Mouse (Mus musculus) CH12.LX (cell line): ENCODE measurements at regions not wholly inside any gene's neighbourhood (a gene's known extent, or its start where the extent isn't known, plus 50 kb on each side); places are given as distances from the start of the nearest gene placed in this dataset.
"Not testable (repeated sequence)": the region's sequence is repeated elsewhere in the genome, so short reads cannot be mapped to it uniquely, and the experiment has no call there.

ENCODE experiments used
- CTCF ChIP-seq, 2 experiments: IDR thresholded peaks in 1 of 2; conservative IDR thresholded peaks in 1 of 2; 2 replicates each; pipeline ENCODE4 v1.5.1; 2011 to 2012; ENCODE audit warnings: low read depth in 2 of 2, low read length in 2 of 2, improper control_type of control experiment in 1 of 2, inconsistent platforms in 1 of 2, mild to moderate bottlenecking in 1 of 2, moderate library complexity in 1 of 2
- ELF1 ChIP-seq: IDR thresholded peaks from 2 replicates; pipeline ENCODE4 v1.6.1; 2014; ENCODE audit warnings: low read depth, mild to moderate bottlenecking, inconsistent platforms, low read length, improper control_type of control experiment
- EP300 ChIP-seq: IDR thresholded peaks from 2 replicates; pipeline ENCODE4 v1.6.1; 2011; ENCODE audit warnings: low read length, improper control_type of control experiment
- HCFC1 ChIP-seq: IDR thresholded peaks from 2 replicates; pipeline ENCODE4 v1.6.1; 2012; ENCODE audit warnings: low read depth, mild to moderate bottlenecking, inconsistent platforms, low read length, improper control_type of control experiment
- MAFK ChIP-seq: IDR thresholded peaks from 2 replicates; pipeline ENCODE4 v1.6.1; 2011; ENCODE audit warnings: low read length, improper control_type of control experiment; ENCODE audit not compliant: insufficient replicate concordance
- MAX ChIP-seq: IDR thresholded peaks from 2 replicates; pipeline ENCODE4 v1.6.1; 2011; ENCODE audit warnings: low read length, improper control_type of control experiment
- MEF2A ChIP-seq: IDR thresholded peaks from 2 replicates; pipeline ENCODE4 v1.6.1; 2014; ENCODE audit warnings: low read depth, mild to moderate bottlenecking, inconsistent platforms, low read length, improper control_type of control experiment, borderline replicate concordance
- NELFE ChIP-seq: IDR thresholded peaks from 2 replicates; pipeline ENCODE4 v1.6.1; 2011; ENCODE audit warnings: low read depth, low read length, improper control_type of control experiment
- PAX5 ChIP-seq: IDR thresholded peaks from 2 replicates; pipeline ENCODE4 v1.6.1; 2012; ENCODE audit warnings: low read length, inconsistent platforms, mixed read lengths
- POLR2A ChIP-seq: IDR thresholded peaks from 2 replicates; pipeline ENCODE4 v1.6.1; 2011; ENCODE audit warnings: low read depth, mild to moderate bottlenecking, improper control_type of control experiment, low read length
- TCF12 ChIP-seq: IDR thresholded peaks from 2 replicates; pipeline ENCODE4 v1.6.1; 2014; ENCODE audit warnings: low read depth, mild to moderate bottlenecking, inconsistent platforms, low read length, improper control_type of control experiment
- ZNF384 ChIP-seq: IDR thresholded peaks from 2 replicates; pipeline ENCODE4 v1.6.1; 2012; ENCODE audit warnings: low read depth, low read length, improper control_type of control experiment, inconsistent platforms

DNA sequence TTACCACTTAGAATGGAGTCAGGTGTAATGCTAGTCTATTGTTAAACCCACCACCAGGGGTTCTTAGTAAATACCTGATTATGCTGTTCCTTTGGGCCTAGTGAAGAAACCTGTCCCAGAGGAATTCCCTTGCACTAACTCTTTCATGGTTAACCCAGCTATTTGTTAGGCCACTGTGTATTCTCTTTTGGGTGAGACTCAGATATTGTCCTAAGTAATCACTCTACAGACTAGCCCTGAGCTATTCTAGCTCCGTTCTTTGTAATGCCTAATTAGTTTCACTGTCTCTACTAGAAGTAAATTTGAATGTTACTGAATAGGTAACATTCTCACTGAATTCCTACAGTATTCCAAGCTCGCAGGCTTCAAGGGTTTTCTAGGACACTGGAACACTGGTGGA lies 464.1 kb upstream of the Cdh12 start:
- not testable (repeated sequence) for TF ChIP-seq POLR2A; MEF2A; HCFC1; ZNF384; CTCF (conservative IDR thresholded peaks at IDR 0.05 in 1 of 2, IDR thresholded peaks at IDR 0.05 in 1 of 2; ENCODE audit: low read depth in 2 of 2, low read length in 2 of 2); PAX5; MAFK; ELF1; NELFE; EP300; TCF12; MAX
